Mouse (Mus musculus): Measurements from ENCODE around the gene Srebf2. TPM values are rescaled to one million over a fixed set of nuclear protein-coding genes. Genes with fewer than 3 reads are reported as not detected.

The Srebf2 gene
- total RNA-seq, 1 experiment: 173 TPM

DNA sequence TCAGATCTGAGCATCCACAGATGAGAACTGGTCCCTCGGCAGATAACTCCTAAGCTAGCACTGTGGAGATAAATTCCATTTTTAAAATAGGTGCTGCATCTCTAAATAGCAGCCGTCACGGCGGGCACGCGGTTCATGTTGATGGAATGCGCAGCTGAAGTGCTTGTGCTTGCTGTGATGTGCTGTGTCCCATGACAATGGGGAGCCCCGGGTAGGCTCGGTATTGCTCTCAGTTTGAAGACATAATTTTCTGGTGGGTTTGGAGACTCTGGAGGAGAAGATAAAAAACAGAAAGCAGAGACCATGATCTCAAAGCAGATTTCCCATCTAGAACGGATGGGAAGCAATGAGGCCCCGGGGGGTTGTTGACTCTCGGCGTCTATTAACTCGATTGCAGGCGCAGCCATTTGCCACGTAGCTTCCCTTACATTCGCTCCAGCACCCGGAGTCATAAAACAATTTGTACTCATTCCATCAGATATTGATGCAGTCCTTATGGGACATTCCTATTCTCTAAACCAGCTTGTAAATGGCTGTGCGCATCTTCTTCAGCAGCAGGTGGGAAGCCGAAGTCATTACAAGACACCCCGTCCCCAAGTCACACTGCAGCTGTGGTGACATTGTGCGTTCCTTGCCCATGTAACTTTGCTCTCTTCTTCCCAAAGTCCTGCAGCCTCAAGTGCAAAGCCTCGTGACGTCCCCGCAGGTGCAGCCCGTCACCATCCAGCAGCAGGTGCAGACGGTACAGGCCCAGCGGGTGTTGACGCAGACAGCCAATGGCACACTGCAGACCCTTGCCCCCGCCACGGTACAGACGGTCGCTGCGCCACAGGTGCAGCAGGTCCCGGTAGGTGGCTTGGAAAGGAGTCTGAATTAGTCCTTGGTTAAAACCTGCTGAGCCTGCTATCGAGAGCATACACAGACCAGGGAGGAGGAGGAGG is 23.7 kb downstream of the Srebf2 start:
- in situ Hi-C loops (cut with MboI; ENCODE audit: low sequenced_read_pairs in 2 of 2, unreplicated experiment in 2 of 2): no loop called here
- peaks cover 43% of the 10 kb centered on the region for H3K36me3 ChIP-seq (ENCODE audit: control insufficient read depth, insufficient read depth, low read length, poor library complexity, severe bottlenecking)

DNA sequence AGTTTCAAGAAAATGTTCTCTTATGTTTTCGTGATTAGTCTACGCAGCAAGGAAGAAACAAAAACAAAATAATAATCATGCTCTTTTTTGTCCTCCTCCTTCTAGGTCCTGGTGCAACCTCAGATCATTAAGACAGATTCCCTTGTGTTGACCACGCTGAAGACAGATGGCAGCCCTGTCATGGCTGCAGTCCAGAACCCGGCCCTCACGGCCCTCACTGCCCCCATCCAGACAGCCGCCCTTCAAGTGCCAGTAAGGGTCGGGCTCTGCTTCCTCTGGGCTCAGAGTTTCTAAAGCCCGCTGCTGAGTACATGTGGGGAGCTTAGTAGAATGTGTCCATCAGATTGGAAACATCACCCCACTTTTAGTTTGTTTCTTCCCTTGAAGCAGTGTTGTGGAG is 25.7 kb downstream of the Srebf2 start:
- no peak for DNase-seq (ENCODE audit: low read depth, low spot score)
- Histone ChIP-seq H3K9me3 (ENCODE audit: control insufficient read depth, insufficient read depth, low read depth, low read length) (no peaks in the 10 kb centered on the region), H3K4me3 (ENCODE audit: insufficient read depth in 1 of 2, low read depth in 1 of 2, low read length in 2 of 2, poor library complexity in 1 of 2, severe bottlenecking in 1 of 2) (no peak overlapping the region), H3K9ac (ENCODE audit: insufficient read depth, low read depth, low read length, poor library complexity, severe bottlenecking) (no peak overlapping the region), H3K4me1 (ENCODE audit: control insufficient read depth in 2 of 2, insufficient read depth in 2 of 2, low read length in 2 of 2, poor library complexity in 1 of 2) (peaks cover 8 to 21% of the 10 kb centered on the region in 2 experiments; a peak in 2 of 4 replicates), H3K36me3 (ENCODE audit: control insufficient read depth, insufficient read depth, low read length, poor library complexity, severe bottlenecking) (peaks cover 57% of the 10 kb centered on the region), H3K27ac (ENCODE audit: insufficient read depth, low read depth, low read length, poor library complexity, severe bottlenecking) (no peak overlapping the region)
- no peak for TF ChIP-seq HCFC1 (IDR thresholded peaks at IDR 0.05; ENCODE audit: borderline replicate concordance, insufficient read depth, low read length)
- TF ChIP-seq ZC3H11A (IDR thresholded peaks at IDR 0.05; ENCODE audit: borderline replicate concordance, low read depth, low read length): no peak
- TF ChIP-seq CHD2 (IDR thresholded peaks at IDR 0.05; ENCODE audit: low read depth, low read length): no peak
- TF ChIP-seq ZNF384 (IDR thresholded peaks at IDR 0.05; ENCODE audit: low read depth, low read length): no peak
- TF ChIP-seq MAFK (IDR thresholded peaks at IDR 0.05; ENCODE audit: insufficient read depth, low read depth, low read length): no peak
- in situ Hi-C loops (cut with MboI; ENCODE audit: low sequenced_read_pairs in 2 of 2, unreplicated experiment in 2 of 2): no loop called here

More for the DNA sequence above, 23.7 kb downstream of the Srebf2 start:
- TF ChIP-seq CHD2 (IDR thresholded peaks at IDR 0.05; ENCODE audit: low read depth, low read length): no peak
- no peak for TF ChIP-seq MAFK (IDR thresholded peaks at IDR 0.05; ENCODE audit: insufficient read depth, low read depth, low read length)
- TF ChIP-seq HCFC1 (IDR thresholded peaks at IDR 0.05; ENCODE audit: borderline replicate concordance, insufficient read depth, low read length): no peak
- no peak for TF ChIP-seq ZNF384 (IDR thresholded peaks at IDR 0.05; ENCODE audit: low read depth, low read length)
- TF ChIP-seq ZC3H11A (IDR thresholded peaks at IDR 0.05; ENCODE audit: borderline replicate concordance, low read depth, low read length): no peak
- Histone ChIP-seq H3K9me3 (ENCODE audit: control insufficient read depth, insufficient read depth, low read depth, low read length) (no peaks in the 10 kb centered on the region), H3K27ac (ENCODE audit: insufficient read depth, low read depth, low read length, poor library complexity, severe bottlenecking) (no peak overlapping the region), H3K9ac (ENCODE audit: insufficient read depth, low read depth, low read length, poor library complexity, severe bottlenecking) (no peak overlapping the region; the same call in 1 of the 2 replicates), H3K4me1 (ENCODE audit: control insufficient read depth in 2 of 2, insufficient read depth in 2 of 2, low read length in 2 of 2, poor library complexity in 1 of 2) (peaks cover 15 to 33% of the 10 kb centered on the region in 2 experiments), H3K4me3 (ENCODE audit: insufficient read depth in 1 of 2, low read depth in 1 of 2, low read length in 2 of 2, poor library complexity in 1 of 2, severe bottlenecking in 1 of 2) (no peak overlapping the region)
- DNase-seq (ENCODE audit: low read depth, low spot score): no peak

DNA sequence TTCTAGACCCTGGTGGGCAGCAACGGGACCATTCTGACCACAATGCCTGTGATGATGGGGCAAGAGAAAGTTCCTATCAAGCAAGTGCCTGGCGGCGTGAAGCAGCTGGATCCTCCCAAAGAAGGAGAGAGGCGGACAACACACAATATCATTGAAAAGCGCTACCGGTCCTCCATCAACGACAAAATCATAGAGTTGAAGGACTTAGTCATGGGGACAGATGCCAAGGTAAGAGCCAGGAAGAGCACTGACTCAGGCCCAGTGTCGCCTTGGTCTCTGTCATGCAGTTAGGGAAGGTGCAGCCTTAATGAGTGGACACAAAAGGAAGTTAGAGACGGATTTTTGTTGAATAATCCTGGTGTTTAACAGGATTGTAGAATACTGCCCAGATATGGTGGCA is 28.1 kb downstream of the Srebf2 start:
- TF ChIP-seq CHD2 (IDR thresholded peaks at IDR 0.05; ENCODE audit: low read depth, low read length) (no peak), ZC3H11A (IDR thresholded peaks at IDR 0.05; ENCODE audit: borderline replicate concordance, low read depth, low read length) (no peak), ZNF384 (IDR thresholded peaks at IDR 0.05; ENCODE audit: low read depth, low read length) (no peak), HCFC1 (IDR thresholded peaks at IDR 0.05; ENCODE audit: borderline replicate concordance, insufficient read depth, low read length) (no peak), MAFK (IDR thresholded peaks at IDR 0.05; ENCODE audit: insufficient read depth, low read depth, low read length) (no peak)
- no peaks in the 10 kb centered on the region for H3K9me3 ChIP-seq (ENCODE audit: control insufficient read depth, insufficient read depth, low read depth, low read length)
- peaks cover 4 to 10% of the 10 kb centered on the region in 2 experiments; a peak in 2 of 4 replicates for H3K4me1 ChIP-seq (ENCODE audit: control insufficient read depth in 2 of 2, insufficient read depth in 2 of 2, low read length in 2 of 2, poor library complexity in 1 of 2)
- DNase-seq (ENCODE audit: low read depth, low spot score): no peak
- no peak overlapping the region for H3K27ac ChIP-seq (ENCODE audit: insufficient read depth, low read depth, low read length, poor library complexity, severe bottlenecking)
- in situ Hi-C loops (cut with MboI; ENCODE audit: low sequenced_read_pairs in 2 of 2, unreplicated experiment in 2 of 2): no loop called here
- peaks cover 69% of the 10 kb centered on the region for H3K36me3 ChIP-seq (ENCODE audit: control insufficient read depth, insufficient read depth, low read length, poor library complexity, severe bottlenecking)
- H3K4me3 ChIP-seq (ENCODE audit: insufficient read depth in 1 of 2, low read depth in 1 of 2, low read length in 2 of 2, poor library complexity in 1 of 2, severe bottlenecking in 1 of 2): no peak overlapping the region
- no peak overlapping the region for H3K9ac ChIP-seq (ENCODE audit: insufficient read depth, low read depth, low read length, poor library complexity, severe bottlenecking)

DNA sequence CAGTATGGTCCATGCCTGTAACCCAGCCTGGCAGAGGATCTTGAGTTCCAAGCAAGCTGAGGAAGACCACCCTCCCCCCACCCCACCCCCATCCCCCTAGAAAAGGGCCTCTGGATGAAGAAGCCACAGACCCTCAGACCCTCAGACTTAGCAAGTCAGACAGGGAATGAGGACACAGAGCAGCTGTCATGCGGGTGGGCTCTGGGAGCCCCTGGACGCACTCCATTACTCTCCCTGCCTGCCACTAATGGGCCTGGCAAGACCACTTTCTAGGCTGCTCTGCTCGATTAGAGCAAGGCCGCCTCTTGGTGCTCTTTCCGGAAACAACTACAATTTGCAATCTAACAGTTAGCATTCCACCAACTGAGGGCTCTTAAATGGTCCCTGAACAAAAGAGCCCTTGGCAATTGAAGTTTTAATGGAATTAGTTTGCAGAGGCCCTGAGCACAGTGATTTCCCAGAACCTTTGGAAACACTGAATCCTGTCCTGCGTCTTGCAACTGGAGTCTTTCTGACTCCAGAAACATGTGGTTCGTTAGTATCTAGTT is 30.8 kb downstream of the Srebf2 start:
- no peak overlapping the region for H3K9ac ChIP-seq (ENCODE audit: insufficient read depth, low read depth, low read length, poor library complexity, severe bottlenecking)
- H3K36me3 ChIP-seq (ENCODE audit: control insufficient read depth, insufficient read depth, low read length, poor library complexity, severe bottlenecking): peaks cover 72% of the 10 kb centered on the region
- H3K27ac ChIP-seq (ENCODE audit: insufficient read depth, low read depth, low read length, poor library complexity, severe bottlenecking): no peak overlapping the region
- H3K4me1 ChIP-seq (ENCODE audit: control insufficient read depth in 2 of 2, insufficient read depth in 2 of 2, low read length in 2 of 2, poor library complexity in 1 of 2): peaks cover 0 to 2% of the 10 kb centered on the region in 2 experiments; a peak in 1 of 4 replicates
- in situ Hi-C loops (cut with MboI; ENCODE audit: low sequenced_read_pairs in 2 of 2, unreplicated experiment in 2 of 2): no loop called here
- no peak for TF ChIP-seq MAFK (IDR thresholded peaks at IDR 0.05; ENCODE audit: insufficient read depth, low read depth, low read length)
- TF ChIP-seq CHD2 (IDR thresholded peaks at IDR 0.05; ENCODE audit: low read depth, low read length): no peak
- no peak for TF ChIP-seq ZNF384 (IDR thresholded peaks at IDR 0.05; ENCODE audit: low read depth, low read length)
- no peak for TF ChIP-seq HCFC1 (IDR thresholded peaks at IDR 0.05; ENCODE audit: borderline replicate concordance, insufficient read depth, low read length)
- TF ChIP-seq ZC3H11A (IDR thresholded peaks at IDR 0.05; ENCODE audit: borderline replicate concordance, low read depth, low read length): no peak
- H3K4me3 ChIP-seq (ENCODE audit: insufficient read depth in 1 of 2, low read depth in 1 of 2, low read length in 2 of 2, poor library complexity in 1 of 2, severe bottlenecking in 1 of 2): no peak overlapping the region
- H3K9me3 ChIP-seq (ENCODE audit: control insufficient read depth, insufficient read depth, low read depth, low read length): no peaks in the 10 kb centered on the region
- DNase-seq (ENCODE audit: low read depth, low spot score): no peak

Measured in ES-E14 (cell line).